Mouse (Mus musculus): ENCODE measurements around the gene Med27. TPM values are rescaled to one million over a fixed set of nuclear protein-coding genes. Genes with fewer than 3 reads are reported as not detected.

The Med27 gene
- polyA plus RNA-seq (2014; fragmentation: Nextera tagmentation; extraction: Ambion mirVana) = 65.9 and 70.1 TPM in 2 replicates

DNA sequence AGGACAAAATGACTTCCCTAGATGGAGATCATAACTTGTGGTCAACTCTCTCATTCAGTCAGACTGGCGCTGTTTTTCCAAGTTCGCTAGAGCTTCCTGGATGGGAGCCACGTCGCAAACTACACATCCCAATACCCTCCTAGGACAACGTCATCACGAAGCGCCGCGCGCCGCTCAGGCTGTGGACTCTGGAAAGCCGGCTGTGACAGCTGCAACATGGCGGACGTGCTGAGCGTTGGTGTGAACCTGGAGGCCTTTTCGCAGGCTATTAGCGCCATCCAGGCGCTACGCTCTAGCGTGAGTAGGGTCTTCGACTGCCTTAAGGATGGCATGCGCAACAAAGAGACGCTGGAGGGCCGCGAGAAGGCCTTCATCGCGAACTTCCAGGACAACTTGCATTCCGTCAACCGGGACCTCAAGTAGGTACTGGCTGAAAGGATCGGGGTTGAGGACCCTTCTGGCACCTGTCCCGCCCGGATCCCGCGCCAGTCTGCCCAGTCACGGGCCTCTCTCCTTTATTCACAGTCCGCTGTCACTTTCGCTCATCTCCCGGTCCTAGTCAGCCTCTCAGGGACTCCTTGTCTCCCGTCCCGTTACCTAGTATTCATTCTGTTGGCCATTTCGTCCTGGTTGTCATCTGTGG lies at the start of gene Med27:
Gene Med27 (plus strand): TSS at position 191 of the 643 bp plus-strand sequence.
- Histone ChIP-seq H3K27ac (ENCODE audit: low read depth, low read length) (no peak within 1 kb of the TSS), H3K27me3 (ENCODE audit: control insufficient read depth, insufficient read depth, low read length) (no peaks in the 10 kb centered on the region), H3K9me3 (ENCODE audit: control insufficient read depth, low read length) (no peaks in the 10 kb centered on the region), H3K4me2 (ENCODE audit: low read depth, low read length, severe bottlenecking) (peak within 1 kb of the TSS; percentile 75), H3K4me3 (ENCODE audit: low read depth, low read length) (peak within 1 kb of the TSS; percentile 74), H3K9ac (ENCODE audit: low read length) (peak within 1 kb of the TSS; percentile 73), H3K4me1 (replicated peaks; ENCODE audit: control insufficient read depth, insufficient read depth, low read length) (peaks cover 2% of the 10 kb centered on the region; the same call in 1 of the 2 replicates), H3K36me3 (ENCODE audit: control insufficient read depth, insufficient read depth, low read length) (no peaks in the 10 kb centered on the region; the same call in 1 of the 2 replicates)
- DNase-seq (ENCODE audit: low spot score) = peak; percentile 96
- ATAC-seq (replicated peaks; ENCODE audit: low FRiP score) = peak; percentile 93
- 1% methylated on average over 41 of the region's 41 CpGs for WGBS

DNA sequence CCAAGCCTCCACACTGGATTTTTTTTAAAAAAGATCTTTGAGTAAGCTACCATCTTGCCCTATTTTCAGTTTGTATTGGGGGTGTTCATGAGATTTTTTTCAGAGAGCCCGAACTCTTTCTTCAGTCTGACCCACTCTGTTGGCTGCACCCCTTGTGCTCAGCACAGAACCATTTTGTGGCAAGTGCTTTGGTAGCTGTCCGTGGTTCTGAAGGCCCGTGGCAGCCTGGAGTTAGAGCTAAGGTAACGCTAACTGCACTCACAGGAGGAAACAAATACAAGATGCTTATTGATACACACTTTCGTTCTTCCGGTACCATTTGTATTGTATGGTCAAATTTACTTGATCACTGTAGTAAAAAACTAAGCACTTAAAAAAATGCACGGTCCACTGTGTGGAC lies 36.7 kb upstream of the Med27 start:
- ATAC-seq (replicated peaks; ENCODE audit: low FRiP score) = no peak
- WGBS = 50% methylated on average over 7 of the region's 7 CpGs

DNA sequence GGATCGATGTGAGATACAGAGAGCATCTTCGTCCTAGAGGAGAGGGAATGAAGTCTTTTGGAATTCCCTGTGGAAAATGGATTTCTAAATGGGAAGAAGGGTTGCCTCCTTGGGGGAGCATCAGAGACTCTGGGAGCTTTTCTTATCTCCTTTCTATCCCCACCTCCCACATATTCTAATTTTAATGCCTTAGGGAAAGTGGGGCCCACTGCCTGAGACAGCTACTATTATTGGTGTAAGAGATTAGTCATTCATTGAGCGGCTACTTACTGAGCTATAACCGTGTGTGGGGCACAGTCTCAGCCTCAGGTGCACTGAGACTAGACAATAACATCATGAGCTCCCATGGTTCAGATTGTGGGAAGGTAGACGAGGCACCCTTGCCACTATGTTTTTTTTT lies 34.6 kb upstream of the Med27 start:
- DNase-seq (ENCODE audit: low spot score) (no peak), ATAC-seq (replicated peaks; ENCODE audit: low FRiP score) (no peak)
- no peak overlapping the region for H3K9ac ChIP-seq (ENCODE audit: low read length)
- H3K4me1 ChIP-seq (replicated peaks; ENCODE audit: control insufficient read depth, insufficient read depth, low read length) = no peaks in the 10 kb centered on the region
- WGBS = 84% methylated on average over 5 of the region's 5 CpGs
- H3K36me3 ChIP-seq (ENCODE audit: control insufficient read depth, insufficient read depth, low read length) = no peaks in the 10 kb centered on the region
- H3K27me3 ChIP-seq (ENCODE audit: control insufficient read depth, insufficient read depth, low read length) = no peaks in the 10 kb centered on the region
- H3K4me3 ChIP-seq (ENCODE audit: low read depth, low read length) = no peak overlapping the region
- no peaks in the 10 kb centered on the region for H3K9me3 ChIP-seq (ENCODE audit: control insufficient read depth, low read length)
- H3K27ac ChIP-seq (ENCODE audit: low read depth, low read length) = no peak overlapping the region
- no peak overlapping the region for H3K4me2 ChIP-seq (ENCODE audit: low read depth, low read length, severe bottlenecking)

More for the DNA sequence above, 36.7 kb upstream of the Med27 start:
- Histone ChIP-seq H3K27me3 (ENCODE audit: control insufficient read depth, insufficient read depth, low read length) (no peaks in the 10 kb centered on the region), H3K36me3 (ENCODE audit: control insufficient read depth, insufficient read depth, low read length) (no peaks in the 10 kb centered on the region), H3K9ac (ENCODE audit: low read length) (no peak overlapping the region), H3K4me3 (ENCODE audit: low read depth, low read length) (no peak overlapping the region), H3K4me1 (replicated peaks; ENCODE audit: control insufficient read depth, insufficient read depth, low read length) (no peaks in the 10 kb centered on the region), H3K27ac (ENCODE audit: low read depth, low read length) (no peak overlapping the region), H3K4me2 (ENCODE audit: low read depth, low read length, severe bottlenecking) (no peak overlapping the region), H3K9me3 (ENCODE audit: control insufficient read depth, low read length) (no peaks in the 10 kb centered on the region)
- DNase-seq (ENCODE audit: low spot score) = peak; percentile 56

DNA sequence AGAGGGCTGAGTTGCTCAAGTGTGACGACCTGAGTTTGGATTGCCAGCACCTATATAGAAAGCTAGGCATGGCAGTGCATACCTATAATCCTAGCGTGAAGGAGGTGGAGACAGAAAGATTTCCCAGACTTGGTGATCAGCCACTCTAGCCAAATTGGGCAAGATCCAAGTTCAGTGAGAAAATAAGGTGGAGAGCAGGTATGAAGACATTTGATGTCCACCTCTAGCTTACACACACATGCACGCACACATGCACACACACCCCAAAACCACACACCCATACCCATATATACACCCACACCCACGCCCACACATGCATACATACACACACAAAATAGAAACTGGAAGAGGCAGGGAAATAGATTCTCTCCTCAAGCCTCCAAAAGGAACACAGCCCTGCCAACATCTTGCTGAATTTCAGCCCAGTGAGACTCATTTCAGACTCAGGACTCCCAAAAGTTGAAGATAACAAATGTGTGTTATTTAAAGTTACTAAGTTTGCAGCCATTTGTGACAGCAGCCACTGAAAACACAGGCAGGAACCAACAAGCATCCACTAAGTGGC lies 28.6 kb upstream of the Med27 start:
- ATAC-seq (replicated peaks; ENCODE audit: low FRiP score) (no peak), DNase-seq (ENCODE audit: low spot score) (no peak)
- no peak overlapping the region for H3K9ac ChIP-seq (ENCODE audit: low read length)
- H3K4me3 ChIP-seq (ENCODE audit: low read depth, low read length) = no peak overlapping the region
- H3K27ac ChIP-seq (ENCODE audit: low read depth, low read length) = no peak overlapping the region
- H3K4me2 ChIP-seq (ENCODE audit: low read depth, low read length, severe bottlenecking) = no peak overlapping the region
- 83% methylated on average over 4 of the region's 4 CpGs for WGBS
- no peaks in the 10 kb centered on the region for H3K27me3 ChIP-seq (ENCODE audit: control insufficient read depth, insufficient read depth, low read length)
- no peaks in the 10 kb centered on the region for H3K36me3 ChIP-seq (ENCODE audit: control insufficient read depth, insufficient read depth, low read length)
- H3K9me3 ChIP-seq (ENCODE audit: control insufficient read depth, low read length) = no peaks in the 10 kb centered on the region
- H3K4me1 ChIP-seq (replicated peaks; ENCODE audit: control insufficient read depth, insufficient read depth, low read length) = no peaks in the 10 kb centered on the region

DNA sequence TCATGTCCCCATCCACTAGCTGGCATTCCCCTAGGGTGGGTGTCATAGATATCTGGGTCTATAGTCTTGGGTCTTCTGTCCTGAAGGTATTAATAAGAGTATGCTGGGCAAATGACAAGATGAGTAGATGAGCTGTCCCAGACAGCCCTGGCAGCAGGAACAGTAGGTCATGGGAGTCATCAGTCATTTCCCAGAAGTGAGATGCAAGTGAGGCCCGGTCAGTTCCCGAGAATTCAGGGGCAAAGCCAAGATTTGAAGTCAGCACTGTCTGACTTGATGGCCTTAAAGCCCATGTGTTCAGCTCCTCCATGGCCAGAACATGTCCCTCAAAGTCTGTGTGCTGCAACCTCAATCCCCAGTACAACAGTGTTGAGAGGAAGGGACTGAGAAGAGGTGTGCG lies 28.0 kb upstream of the Med27 start:
- Histone ChIP-seq H3K36me3 (ENCODE audit: control insufficient read depth, insufficient read depth, low read length) (no peaks in the 10 kb centered on the region), H3K9me3 (ENCODE audit: control insufficient read depth, low read length) (no peaks in the 10 kb centered on the region), H3K9ac (ENCODE audit: low read length) (no peak overlapping the region), H3K4me2 (ENCODE audit: low read depth, low read length, severe bottlenecking) (no peak overlapping the region), H3K4me3 (ENCODE audit: low read depth, low read length) (no peak overlapping the region), H3K27me3 (ENCODE audit: control insufficient read depth, insufficient read depth, low read length) (no peaks in the 10 kb centered on the region), H3K27ac (ENCODE audit: low read depth, low read length) (no peak overlapping the region), H3K4me1 (replicated peaks; ENCODE audit: control insufficient read depth, insufficient read depth, low read length) (no peaks in the 10 kb centered on the region)
- DNase-seq (ENCODE audit: low spot score) (no peak), ATAC-seq (replicated peaks; ENCODE audit: low FRiP score) (no peak)
- 92% methylated on average over 3 of the region's 3 CpGs for WGBS

DNA sequence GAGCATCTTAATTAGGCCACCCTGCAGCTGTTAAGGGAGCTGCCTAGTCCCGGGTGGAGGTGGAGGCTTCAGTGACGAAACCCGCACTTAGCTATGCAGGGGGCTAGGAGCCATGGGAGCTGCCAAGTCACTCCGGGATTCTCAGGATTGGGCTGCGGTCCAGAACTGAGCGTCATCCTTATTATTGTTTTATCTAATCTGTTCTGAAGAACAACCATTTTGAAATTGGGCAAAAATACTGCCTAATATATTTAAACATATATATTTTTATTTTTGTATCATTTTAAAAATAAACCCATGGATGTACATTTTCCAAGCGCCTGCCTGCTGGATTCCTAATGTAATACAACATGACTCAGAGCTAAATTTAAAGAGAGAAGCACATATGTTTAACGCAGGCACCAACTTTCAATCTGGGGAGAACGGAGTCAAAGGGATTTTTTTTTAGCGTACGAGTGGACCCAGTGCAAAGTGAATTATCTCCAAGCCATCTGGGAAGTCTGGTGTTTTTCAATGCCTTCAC lies 26.3 kb upstream of the Med27 start:
- Histone ChIP-seq H3K9ac (ENCODE audit: low read length) (no peak overlapping the region), H3K4me2 (ENCODE audit: low read depth, low read length, severe bottlenecking) (no peak overlapping the region), H3K27me3 (ENCODE audit: control insufficient read depth, insufficient read depth, low read length) (no peaks in the 10 kb centered on the region), H3K4me3 (ENCODE audit: low read depth, low read length) (no peak overlapping the region), H3K4me1 (replicated peaks; ENCODE audit: control insufficient read depth, insufficient read depth, low read length) (no peaks in the 10 kb centered on the region), H3K36me3 (ENCODE audit: control insufficient read depth, insufficient read depth, low read length) (no peaks in the 10 kb centered on the region), H3K9me3 (ENCODE audit: control insufficient read depth, low read length) (no peaks in the 10 kb centered on the region), H3K27ac (ENCODE audit: low read depth, low read length) (no peak overlapping the region)
- WGBS = 80% methylated on average over 11 of the region's 11 CpGs
- ATAC-seq (replicated peaks; ENCODE audit: low FRiP score) = no peak
- DNase-seq (ENCODE audit: low spot score) = no peak

DNA sequence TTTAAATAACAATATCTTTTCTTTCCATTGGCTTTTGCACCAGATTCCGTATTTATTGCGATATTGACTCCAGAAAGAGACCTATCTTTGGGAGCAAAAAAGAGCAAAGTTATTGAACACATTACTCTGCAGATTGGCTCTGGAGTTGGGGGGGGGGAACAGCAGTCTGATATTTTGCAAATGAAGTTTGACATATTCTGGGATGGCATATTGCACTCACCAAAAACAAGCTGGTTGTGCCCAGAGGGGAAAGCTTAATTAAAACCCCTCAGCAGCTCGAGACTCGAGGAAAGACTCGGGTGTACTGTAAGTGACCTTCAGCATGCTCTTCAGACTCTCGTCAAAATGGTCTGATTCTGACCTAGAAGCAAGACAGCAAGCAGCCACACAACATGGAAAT lies 25.8 kb upstream of the Med27 start:
- 81% methylated on average over 6 of the region's 6 CpGs for WGBS
- Histone ChIP-seq H3K9me3 (ENCODE audit: control insufficient read depth, low read length) (no peaks in the 10 kb centered on the region), H3K9ac (ENCODE audit: low read length) (no peak overlapping the region), H3K4me2 (ENCODE audit: low read depth, low read length, severe bottlenecking) (no peak overlapping the region), H3K27me3 (ENCODE audit: control insufficient read depth, insufficient read depth, low read length) (no peaks in the 10 kb centered on the region), H3K4me3 (ENCODE audit: low read depth, low read length) (no peak overlapping the region), H3K27ac (ENCODE audit: low read depth, low read length) (no peak overlapping the region), H3K4me1 (replicated peaks; ENCODE audit: control insufficient read depth, insufficient read depth, low read length) (no peaks in the 10 kb centered on the region), H3K36me3 (ENCODE audit: control insufficient read depth, insufficient read depth, low read length) (no peaks in the 10 kb centered on the region)
- ATAC-seq (replicated peaks; ENCODE audit: low FRiP score) (no peak), DNase-seq (ENCODE audit: low spot score) (no peak)

DNA sequence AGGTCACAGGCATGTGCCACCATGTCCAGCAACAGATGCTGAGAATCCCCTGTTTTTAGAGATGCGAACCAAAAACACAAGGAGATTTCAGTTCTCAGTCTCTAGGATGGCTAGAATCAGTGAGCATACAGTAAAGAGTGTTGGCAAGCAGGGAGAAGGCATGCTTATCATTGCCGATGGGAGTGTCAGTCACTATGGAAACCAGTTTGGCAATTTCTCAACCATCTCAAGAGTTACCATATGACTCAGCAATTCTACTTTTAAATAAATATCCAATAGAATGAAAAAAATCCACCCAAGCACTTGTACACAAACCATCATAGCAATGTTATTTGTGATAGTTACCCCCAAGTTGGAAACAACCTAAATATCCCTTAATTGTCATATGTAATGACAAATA lies 22.2 kb upstream of the Med27 start:
- DNase-seq (ENCODE audit: low spot score) (no peak), ATAC-seq (replicated peaks; ENCODE audit: low FRiP score) (no peak)
- Histone ChIP-seq H3K4me2 (ENCODE audit: low read depth, low read length, severe bottlenecking) (no peak overlapping the region), H3K36me3 (ENCODE audit: control insufficient read depth, insufficient read depth, low read length) (no peaks in the 10 kb centered on the region), H3K27me3 (ENCODE audit: control insufficient read depth, insufficient read depth, low read length) (no peaks in the 10 kb centered on the region), H3K9me3 (ENCODE audit: control insufficient read depth, low read length) (no peaks in the 10 kb centered on the region), H3K9ac (ENCODE audit: low read length) (no peak overlapping the region), H3K27ac (ENCODE audit: low read depth, low read length) (no peak overlapping the region), H3K4me1 (replicated peaks; ENCODE audit: control insufficient read depth, insufficient read depth, low read length) (no peaks in the 10 kb centered on the region), H3K4me3 (ENCODE audit: low read depth, low read length) (no peak overlapping the region)
- WGBS = 95% methylated on average over 2 of the region's 2 CpGs

DNA sequence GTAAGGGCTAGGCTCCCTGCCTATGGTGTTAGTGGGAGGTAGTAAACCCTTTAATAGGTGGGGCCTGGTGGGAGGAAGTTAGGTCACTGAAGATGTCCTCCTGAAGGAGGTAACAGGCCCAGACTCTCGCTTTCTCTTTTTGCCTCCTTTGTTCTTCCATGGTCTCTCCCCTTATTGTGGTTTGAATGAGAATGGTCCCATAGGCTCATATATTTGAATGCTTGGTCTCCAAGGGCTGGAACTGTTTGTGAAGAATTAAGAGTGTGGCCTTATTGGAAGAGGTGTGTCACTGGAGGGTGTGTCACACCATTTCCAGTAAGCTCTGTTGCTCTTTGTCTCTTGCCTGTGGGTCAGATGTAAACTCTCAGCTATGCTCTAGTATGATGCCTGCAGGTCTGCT lies 16.1 kb upstream of the Med27 start:
- no peaks in the 10 kb centered on the region for H3K4me1 ChIP-seq (replicated peaks; ENCODE audit: control insufficient read depth, insufficient read depth, low read length)
- no peak for DNase-seq (ENCODE audit: low spot score)
- no peak for ATAC-seq (replicated peaks; ENCODE audit: low FRiP score)
- H3K27me3 ChIP-seq (ENCODE audit: control insufficient read depth, insufficient read depth, low read length) = no peaks in the 10 kb centered on the region
- 89% methylated on average over 1 of the region's 1 CpGs for WGBS
- no peaks in the 10 kb centered on the region for H3K36me3 ChIP-seq (ENCODE audit: control insufficient read depth, insufficient read depth, low read length)
- H3K27ac ChIP-seq (ENCODE audit: low read depth, low read length) = no peak overlapping the region
- H3K9me3 ChIP-seq (ENCODE audit: control insufficient read depth, low read length) = no peaks in the 10 kb centered on the region
- H3K4me2 ChIP-seq (ENCODE audit: low read depth, low read length, severe bottlenecking) = no peak overlapping the region
- H3K4me3 ChIP-seq (ENCODE audit: low read depth, low read length) = no peak overlapping the region
- no peak overlapping the region for H3K9ac ChIP-seq (ENCODE audit: low read length)
